Mouse (Mus musculus) liver, embryonic 15.5 days (tissue): ENCODE data around the gene Wfdc17. TPM values are rescaled to one million over a fixed set of nuclear protein-coding genes. Genes with fewer than 3 reads are reported as not detected.

Source experiments
- ATAC-seq: fragments of 200-750 bp; cut with Nextera tagmentation; 2 replicates; pipeline ENCODE4 v1.8.0; 2017; ENCODE audit warnings: moderate number of reproducible peaks, mild to moderate bottlenecking, moderate library complexity; ENCODE audit not compliant: insufficient read depth
- H3K27ac ChIP-seq: fragments of 300-500 bp; sonication (generic); replicated peaks from 2 replicates; pipeline ENCODE4 v1.5.1; 2015; ENCODE audit warnings: mild to moderate bottlenecking, inconsistent platforms
- H3K27me3 ChIP-seq: fragments of 300-500 bp; sonication (generic); 2 replicates; pipeline ENCODE4 v1.6.1; 2015; ENCODE audit warnings: mild to moderate bottlenecking, inconsistent platforms
- H3K36me3 ChIP-seq: fragments of 300-500 bp; sonication (generic); replicated peaks from 2 replicates; pipeline ENCODE4 v1.6.1; 2015; ENCODE audit warnings: moderate library complexity, mild to moderate bottlenecking, inconsistent platforms
- H3K4me1 ChIP-seq: fragments of 300-500 bp; sonication (generic); replicated peaks from 2 replicates; pipeline ENCODE4 v1.6.1; 2015; ENCODE audit warnings: inconsistent platforms
- H3K4me2 ChIP-seq: fragments of 300-500 bp; sonication (generic); 2 replicates; pipeline ENCODE4 v1.6.1; 2015; ENCODE audit warnings: moderate library complexity, mild to moderate bottlenecking, inconsistent platforms
- H3K4me3 ChIP-seq: fragments of 300-500 bp; sonication (generic); replicated peaks from 2 replicates; pipeline ENCODE4 v1.5.1; 2015; ENCODE audit warnings: mild to moderate bottlenecking, inconsistent platforms
- H3K9ac ChIP-seq: fragments of 300-500 bp; sonication (generic); 2 replicates; pipeline ENCODE4 v1.6.1; 2015; ENCODE audit warnings: moderate library complexity, mild to moderate bottlenecking, inconsistent platforms
- H3K9me3 ChIP-seq: fragments of 300-500 bp; sonication (generic); replicated peaks from 2 replicates; pipeline ENCODE4 v1.6.1; 2016; ENCODE audit warnings: inconsistent platforms
- WGBS: fragments of 180-500 bp; shearing (Covaris S2); methylation state at CpG from one replicate; pipeline ENCODE4 v1.1.7; 2015; ENCODE audit warnings: mixed read lengths; ENCODE audit not compliant: insufficient replicate concordance; 5-methylcytosine and 5-hydroxymethylcytosine counted together
- polyA plus RNA-seq: library from polyadenylated mRNA; unstranded; fragments of >200 nt; fragmentation: Nextera tagmentation; extraction: Ambion mirVana; gene quantifications from 2 replicates; pipeline ENCODE4 v1.2.1, GENCODE M21; 2015

Wfdc17 gene
- polyA plus RNA-seq, result 16.4 and 18.6 TPM in 2 replicates

GRCm38 (mm10) chr11:83703705-83704104 is at the start of gene Wfdc17:
Gene Wfdc17 (plus strand): TSS chr11:83703991.
- no peak within 1 kb of the TSS for H3K4me3 ChIP-seq
- WGBS, result 7% methylated on average over 1 of the region's 1 CpGs
- no peak for ATAC-seq
- no peaks in the 10 kb centered on the region for H3K27me3 ChIP-seq
- no peak within 1 kb of the TSS for H3K27ac ChIP-seq
- no peaks in the 10 kb centered on the region for H3K36me3 ChIP-seq
- no peak within 1 kb of the TSS for H3K4me2 ChIP-seq
- no peaks in the 10 kb centered on the region for H3K4me1 ChIP-seq
- no peaks in the 10 kb centered on the region for H3K9me3 ChIP-seq
- no peak within 1 kb of the TSS for H3K9ac ChIP-seq

GRCm38 (mm10) chr11:83654606-83655005 is 49.2 kb upstream of the Wfdc17 start:
- Histone ChIP-seq H3K9me3 (no peaks in the 10 kb centered on the region), H3K27me3 (no peaks in the 10 kb centered on the region), H3K27ac (no peak overlapping the region), H3K36me3 (no peaks in the 10 kb centered on the region), H3K4me3 (no peak overlapping the region), H3K9ac (no peak overlapping the region), H3K4me1 (no peaks in the 10 kb centered on the region), H3K4me2 (no peak overlapping the region)
- ATAC-seq, result no peak
- WGBS, result 57% methylated on average over 8 of the region's 8 CpGs

DNA sequence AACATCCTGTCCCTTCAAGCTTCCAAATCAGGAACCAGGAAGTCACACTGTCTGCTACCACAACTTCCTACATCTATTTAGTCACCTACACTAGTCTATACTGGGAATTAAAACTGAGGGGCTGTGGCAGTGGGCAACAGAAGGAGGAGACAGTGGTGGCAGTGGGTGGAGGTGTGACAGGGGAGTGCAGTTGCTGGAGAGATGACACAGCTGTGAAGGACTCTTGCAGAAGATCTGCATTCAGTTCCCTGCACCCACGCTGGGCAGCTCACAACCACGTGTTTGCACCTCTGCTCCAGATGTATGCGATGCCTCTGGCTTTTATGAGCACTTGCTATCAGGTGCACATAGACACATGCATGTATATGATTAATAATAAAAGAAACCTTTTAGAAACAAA is 46.3 kb upstream of the Wfdc17 start:
- no peaks in the 10 kb centered on the region for H3K27me3 ChIP-seq
- no peak overlapping the region for H3K4me2 ChIP-seq
- no peak overlapping the region for H3K4me3 ChIP-seq
- no peak overlapping the region for H3K9ac ChIP-seq
- no peaks in the 10 kb centered on the region for H3K4me1 ChIP-seq
- no peaks in the 10 kb centered on the region for H3K9me3 ChIP-seq
- 51% methylated on average over 3 of the region's 3 CpGs for WGBS
- ATAC-seq, result no peak
- no peak overlapping the region for H3K27ac ChIP-seq
- no peaks in the 10 kb centered on the region for H3K36me3 ChIP-seq

DNA sequence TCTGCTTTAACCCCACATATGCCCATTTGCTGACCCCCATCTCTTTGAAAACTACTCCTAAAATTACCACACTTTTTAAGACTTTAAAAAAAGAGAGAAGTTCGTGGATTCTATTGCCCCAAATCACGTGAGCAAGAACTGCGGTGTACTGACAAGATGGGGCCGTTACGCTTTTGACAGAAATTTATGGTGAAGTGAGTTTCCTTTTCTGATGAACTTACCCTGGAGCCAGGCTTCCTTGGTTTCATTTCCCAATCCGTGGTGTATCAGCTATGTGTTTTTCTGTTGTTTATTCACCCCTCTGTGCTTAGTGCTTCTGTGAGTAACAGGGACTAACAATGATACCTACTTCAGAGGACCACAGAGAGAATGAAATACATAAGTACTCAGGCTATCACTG is 45.0 kb upstream of the Wfdc17 start:
- Histone ChIP-seq H3K4me3 (no peak overlapping the region), H3K27me3 (no peaks in the 10 kb centered on the region), H3K4me2 (no peak overlapping the region), H3K4me1 (no peaks in the 10 kb centered on the region; the same call in 1 of the 2 replicates), H3K36me3 (no peaks in the 10 kb centered on the region), H3K9ac (no peak overlapping the region), H3K27ac (no peak overlapping the region), H3K9me3 (no peaks in the 10 kb centered on the region)
- no peak for ATAC-seq
- WGBS, result 13% methylated on average over 6 of the region's 6 CpGs

DNA sequence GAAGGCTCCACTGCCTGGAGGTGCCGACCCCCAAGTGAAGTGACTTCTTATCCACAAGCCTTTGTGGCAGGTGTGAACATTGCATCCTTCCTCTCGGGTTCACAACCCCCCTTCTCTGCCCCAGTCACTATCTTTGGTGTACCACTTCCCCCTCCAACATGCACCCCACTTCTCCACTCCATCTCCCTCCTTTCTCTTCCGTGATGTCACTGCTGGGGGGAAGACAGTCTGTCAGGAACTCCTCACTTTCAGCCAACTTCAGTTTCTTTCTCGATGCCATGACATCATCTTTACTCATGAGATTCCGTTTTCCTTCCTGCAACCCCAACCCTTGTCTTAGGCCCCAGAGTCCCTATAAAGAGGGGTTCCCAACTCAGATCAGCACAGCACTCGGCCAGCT is 41.6 kb upstream of the Wfdc17 start, which contains the start of gene Ccl4:
Gene Ccl4, plus strand, starts transcription at position 381 of the 400 bp plus-strand sequence.
- Histone ChIP-seq H3K27me3 (no peaks in the 10 kb centered on the region), H3K4me2 (no peak within 1 kb of the TSS), H3K4me3 (no peak within 1 kb of the TSS), H3K27ac (no peak within 1 kb of the TSS), H3K9ac (no peak within 1 kb of the TSS), H3K4me1 (no peaks in the 10 kb centered on the region; the same call in 1 of the 2 replicates), H3K36me3 (no peaks in the 10 kb centered on the region), H3K9me3 (no peaks in the 10 kb centered on the region)
- no peak for ATAC-seq
- WGBS, result 24% methylated on average over 6 of the region's 6 CpGs

DNA sequence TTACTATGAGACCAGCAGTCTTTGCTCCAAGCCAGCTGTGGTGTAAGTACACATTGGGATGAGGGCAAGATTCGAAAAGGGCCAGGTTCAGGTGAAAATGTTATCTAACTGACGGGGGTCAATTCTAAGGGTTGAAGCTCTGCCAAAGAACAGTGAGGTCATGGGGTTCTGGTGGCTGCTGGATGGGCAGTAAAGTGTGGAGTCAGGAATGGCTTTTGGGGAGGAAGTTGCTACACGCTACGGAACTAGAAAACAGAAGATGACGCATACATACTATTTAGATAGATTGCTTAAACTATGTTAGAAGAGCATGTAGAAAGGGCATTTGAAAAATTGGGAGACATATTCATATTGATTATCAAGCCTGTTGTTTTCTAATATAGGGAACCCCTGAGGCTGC is 40.3 kb upstream of the Wfdc17 start:
- Histone ChIP-seq H3K9me3 (no peaks in the 10 kb centered on the region), H3K4me1 (no peaks in the 10 kb centered on the region; the same call in 1 of the 2 replicates), H3K4me3 (no peak overlapping the region), H3K36me3 (no peaks in the 10 kb centered on the region), H3K9ac (no peak overlapping the region), H3K27ac (no peak overlapping the region), H3K4me2 (no peak overlapping the region), H3K27me3 (no peaks in the 10 kb centered on the region; the same call in 1 of the 2 replicates)
- 37% methylated on average over 5 of the region's 5 CpGs for WGBS
- ATAC-seq, result no peak

- no peaks in the 10 kb centered on the region for H3K36me3 ChIP-seq
- H3K4me2 ChIP-seq, result no peak overlapping the region
- H3K9ac ChIP-seq, result no peak overlapping the region
- H3K9me3 ChIP-seq, result no peaks in the 10 kb centered on the region
- no peaks in the 10 kb centered on the region for H3K4me1 ChIP-seq
- no peak for ATAC-seq
- H3K4me3 ChIP-seq, result no peak overlapping the region
- no peak overlapping the region for H3K27ac ChIP-seq
- H3K27me3 ChIP-seq, result no peaks in the 10 kb centered on the region; the same call in 1 of the 2 replicates
Observed at GRCm38 (mm10) chr11:83671743-83672142, 32.0 kb upstream of the Wfdc17 start.

GRCm38 (mm10) chr11:83675665-83676064 is 28.1 kb upstream of the Wfdc17 start:
- no peaks in the 10 kb centered on the region for H3K4me1 ChIP-seq
- H3K4me3 ChIP-seq, result no peak overlapping the region
- no peak for ATAC-seq
- 61% methylated on average over 1 of the region's 1 CpGs for WGBS
- no peaks in the 10 kb centered on the region for H3K36me3 ChIP-seq
- H3K9ac ChIP-seq, result no peak overlapping the region
- H3K4me2 ChIP-seq, result no peak overlapping the region
- H3K27me3 ChIP-seq, result no peaks in the 10 kb centered on the region
- H3K27ac ChIP-seq, result no peak overlapping the region
- H3K9me3 ChIP-seq, result no peaks in the 10 kb centered on the region

- Histone ChIP-seq H3K9me3 (no peaks in the 10 kb centered on the region), H3K27ac (no peak overlapping the region), H3K9ac (no peak overlapping the region), H3K36me3 (no peaks in the 10 kb centered on the region), H3K27me3 (no peaks in the 10 kb centered on the region), H3K4me3 (no peak overlapping the region), H3K4me1 (no peaks in the 10 kb centered on the region), H3K4me2 (no peak overlapping the region)
- 37% methylated on average over 1 of the region's 1 CpGs for WGBS
- no peak for ATAC-seq
Observed at GRCm38 (mm10) chr11:83689918-83690317, 13.9 kb upstream of the Wfdc17 start.

DNA sequence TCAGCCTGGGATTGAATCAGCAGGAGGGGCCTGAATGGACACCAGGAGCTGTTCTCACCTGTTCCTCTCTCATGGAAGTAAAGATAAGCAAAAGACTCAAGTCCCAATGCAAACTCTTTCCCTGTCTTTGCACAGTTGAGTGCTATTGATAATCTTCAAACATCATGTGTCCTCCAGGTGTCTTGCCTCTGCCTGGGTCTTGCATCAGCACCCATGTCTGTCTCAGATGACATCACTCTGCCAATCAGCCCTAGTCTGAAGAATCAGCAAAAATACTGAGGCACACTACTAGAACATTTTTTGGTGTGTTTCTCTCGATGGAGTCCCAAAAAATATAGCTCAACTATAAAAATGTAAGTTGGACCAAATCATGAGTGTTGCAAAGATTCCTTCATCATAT is 11.8 kb upstream of the Wfdc17 start:
- Histone ChIP-seq H3K4me1 (no peaks in the 10 kb centered on the region), H3K9ac (no peak overlapping the region), H3K4me3 (no peak overlapping the region), H3K27ac (no peak overlapping the region), H3K36me3 (no peaks in the 10 kb centered on the region), H3K4me2 (no peak overlapping the region), H3K27me3 (no peaks in the 10 kb centered on the region), H3K9me3 (no peaks in the 10 kb centered on the region)
- ATAC-seq, result no peak
- 36% methylated on average over 1 of the region's 1 CpGs for whole genome bisulfite sequencing

- WGBS, result 50% methylated on average over 4 of the region's 4 CpGs
- H3K4me3 ChIP-seq, result no peak within 1 kb of the TSS
- no peak for ATAC-seq
- no peaks in the 10 kb centered on the region for H3K9me3 ChIP-seq
- H3K4me2 ChIP-seq, result no peak within 1 kb of the TSS
- no peaks in the 10 kb centered on the region for H3K36me3 ChIP-seq
- H3K27me3 ChIP-seq, result no peaks in the 10 kb centered on the region
- H3K4me1 ChIP-seq, result no peaks in the 10 kb centered on the region
- H3K9ac ChIP-seq, result no peak within 1 kb of the TSS
- H3K27ac ChIP-seq, result no peak within 1 kb of the TSS
Observed at GRCm38 (mm10) chr11:83708715-83709114, 4.9 kb downstream of the Wfdc17 start, which contains the start of gene Wfdc18. Gene Wfdc18 (plus strand): TSS chr11:83709015.

- no peak for ATAC-seq
- H3K27me3 ChIP-seq, result no peaks in the 10 kb centered on the region
- no peak overlapping the region for H3K27ac ChIP-seq
- H3K36me3 ChIP-seq, result no peaks in the 10 kb centered on the region
- 70% methylated on average over 5 of the region's 5 CpGs for WGBS
- H3K4me1 ChIP-seq, result no peaks in the 10 kb centered on the region
- H3K4me2 ChIP-seq, result no peak overlapping the region
- H3K9ac ChIP-seq, result no peak overlapping the region
- H3K9me3 ChIP-seq, result no peaks in the 10 kb centered on the region
- H3K4me3 ChIP-seq, result no peak overlapping the region
Observed at GRCm38 (mm10) chr11:83709683-83710082, 5.9 kb downstream of the Wfdc17 start.
